Mouse (Mus musculus): ENCODE data around the gene Pxdn. TPM values are rescaled to one million over a fixed set of nuclear protein-coding genes. Genes with fewer than 3 reads are reported as not detected.

Gene Pxdn
- polyA plus RNA-seq, 1 experiment: 0.72 TPM

DNA sequence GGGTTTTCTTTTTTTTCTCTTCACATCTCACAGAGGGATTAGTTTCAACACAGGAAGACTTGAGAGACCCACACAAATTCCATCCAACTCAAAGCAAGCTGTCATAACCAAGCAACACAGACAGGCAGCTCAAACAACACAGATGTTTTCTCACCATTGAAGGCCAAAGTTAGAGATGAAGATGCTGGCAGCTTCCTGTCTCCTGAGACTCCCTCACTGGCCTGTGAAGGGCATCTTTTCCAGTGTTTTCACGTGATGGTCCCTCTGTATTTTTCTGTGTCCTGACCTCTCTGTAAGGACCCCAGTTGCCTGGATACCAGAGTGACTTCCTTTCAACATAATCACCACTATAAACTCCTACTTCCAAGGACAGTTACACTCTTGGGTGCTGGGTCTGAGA, 98.0 kb downstream of the Pxdn start:
- no peak overlapping the region for H3K4me3 ChIP-seq (ENCODE audit: insufficient read depth, low read length)
- H3K4me1 ChIP-seq (ENCODE audit: control insufficient read depth, insufficient read depth, low read length): no peaks in the 10 kb centered on the region
- no peak for TF ChIP-seq CTCF (IDR thresholded peaks at IDR 0.05; ENCODE audit: low read depth, low read length)
- TF ChIP-seq POLR2A (IDR thresholded peaks at IDR 0.05; ENCODE audit: borderline replicate concordance, low read depth, low read length): no peak
- H3K27ac ChIP-seq (ENCODE audit: insufficient read depth, low read depth, low read length): no peak overlapping the region

DNA sequence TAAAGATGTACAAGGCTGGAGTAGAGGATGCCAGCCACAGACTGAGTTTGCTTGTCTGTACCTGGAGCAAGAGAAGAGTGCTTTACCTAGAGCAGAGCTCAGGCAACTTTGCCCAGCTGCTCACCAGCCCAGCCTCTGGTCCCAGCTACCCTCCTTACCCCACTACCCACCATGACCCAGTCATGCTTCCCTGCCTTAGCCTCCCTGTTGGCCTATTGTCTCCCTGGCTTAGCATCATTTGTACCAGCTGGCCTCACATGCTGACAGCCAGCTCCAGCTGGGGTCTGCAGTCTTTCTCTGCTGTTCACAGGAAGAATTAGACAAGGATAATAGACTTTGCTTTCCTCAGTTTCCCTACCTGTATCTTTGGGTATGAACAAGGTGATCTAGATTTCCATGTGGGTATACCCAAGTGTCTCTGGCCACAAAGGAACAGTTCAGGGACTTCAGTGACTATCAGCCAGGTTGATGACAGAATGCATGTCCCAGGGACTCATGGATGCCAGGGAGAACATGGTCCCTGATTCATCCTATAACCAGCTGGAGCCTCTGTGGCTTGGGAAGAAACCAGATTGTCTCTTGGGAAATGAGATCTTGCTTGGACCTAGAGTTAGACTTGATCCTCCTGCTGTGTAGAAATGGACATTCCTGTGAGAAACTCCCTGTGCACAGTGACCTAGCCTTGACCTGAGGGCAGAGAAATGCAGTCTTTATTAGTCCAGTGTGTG, 98.6 kb downstream of the Pxdn start:
- TF ChIP-seq CTCF (IDR thresholded peaks at IDR 0.05; ENCODE audit: low read depth, low read length): no peak
- no peak for TF ChIP-seq POLR2A (IDR thresholded peaks at IDR 0.05; ENCODE audit: borderline replicate concordance, low read depth, low read length)
- H3K4me1 ChIP-seq (ENCODE audit: control insufficient read depth, insufficient read depth, low read length): no peaks in the 10 kb centered on the region
- H3K4me3 ChIP-seq (ENCODE audit: insufficient read depth, low read length): no peak overlapping the region
- no peak overlapping the region for H3K27ac ChIP-seq (ENCODE audit: insufficient read depth, low read depth, low read length)

- H3K27ac ChIP-seq (ENCODE audit: insufficient read depth, low read depth, low read length): no peak overlapping the region
- no peak overlapping the region for H3K4me3 ChIP-seq (ENCODE audit: insufficient read depth, low read length)
- no peaks in the 10 kb centered on the region for H3K4me1 ChIP-seq (ENCODE audit: control insufficient read depth, insufficient read depth, low read length)
- TF ChIP-seq CTCF (IDR thresholded peaks at IDR 0.05; ENCODE audit: low read depth, low read length) (no peak), POLR2A (IDR thresholded peaks at IDR 0.05; ENCODE audit: borderline replicate concordance, low read depth, low read length) (no peak)
These were observed 99.2 kb downstream of the Pxdn start for GRCm38 (mm10) chr12:30036569-30037055.

GRCm38 (mm10) chr12:30039565-30039964, 102.2 kb downstream of the Pxdn start:
- H3K4me3 ChIP-seq (ENCODE audit: insufficient read depth, low read length): no peak overlapping the region
- H3K27ac ChIP-seq (ENCODE audit: insufficient read depth, low read depth, low read length): no peak overlapping the region
- no peak for TF ChIP-seq POLR2A (IDR thresholded peaks at IDR 0.05; ENCODE audit: borderline replicate concordance, low read depth, low read length)
- TF ChIP-seq CTCF (IDR thresholded peaks at IDR 0.05; ENCODE audit: low read depth, low read length): no peak; the same call in 1 of the 2 replicates

DNA sequence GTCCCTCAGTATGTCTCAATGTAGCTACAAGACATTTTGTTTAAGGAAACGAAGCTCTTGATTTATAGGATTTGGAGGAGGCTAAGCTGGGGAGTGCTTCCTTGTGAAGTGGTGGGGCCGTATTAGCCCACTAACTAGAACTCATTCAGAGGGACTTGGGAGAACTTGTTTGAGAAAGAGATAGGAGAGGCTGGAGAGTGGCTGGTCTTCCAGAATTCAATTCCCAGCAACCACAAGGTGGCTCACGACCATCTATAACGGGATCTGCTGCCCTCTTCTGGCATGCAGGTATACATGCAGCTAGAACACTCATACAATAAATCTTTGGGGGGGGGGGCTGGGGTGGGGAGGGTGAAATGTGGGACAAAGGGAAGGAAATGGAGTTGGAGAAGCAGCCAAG, 102.7 kb downstream of the Pxdn start:
- Histone ChIP-seq H3K4me3 (ENCODE audit: insufficient read depth, low read length) (no peak overlapping the region), H3K4me1 (ENCODE audit: control insufficient read depth, insufficient read depth, low read length) (no peaks in the 10 kb centered on the region), H3K27ac (ENCODE audit: insufficient read depth, low read depth, low read length) (no peak overlapping the region)
- no peak for TF ChIP-seq POLR2A (IDR thresholded peaks at IDR 0.05; ENCODE audit: borderline replicate concordance, low read depth, low read length)
- peak; percentile 45 for TF ChIP-seq CTCF (IDR thresholded peaks at IDR 0.05; ENCODE audit: low read depth, low read length)

More at GRCm38 (mm10) chr12:30039565-30039964, 102.2 kb downstream of the Pxdn start:
- H3K4me1 ChIP-seq (ENCODE audit: control insufficient read depth, insufficient read depth, low read length): no peaks in the 10 kb centered on the region

DNA sequence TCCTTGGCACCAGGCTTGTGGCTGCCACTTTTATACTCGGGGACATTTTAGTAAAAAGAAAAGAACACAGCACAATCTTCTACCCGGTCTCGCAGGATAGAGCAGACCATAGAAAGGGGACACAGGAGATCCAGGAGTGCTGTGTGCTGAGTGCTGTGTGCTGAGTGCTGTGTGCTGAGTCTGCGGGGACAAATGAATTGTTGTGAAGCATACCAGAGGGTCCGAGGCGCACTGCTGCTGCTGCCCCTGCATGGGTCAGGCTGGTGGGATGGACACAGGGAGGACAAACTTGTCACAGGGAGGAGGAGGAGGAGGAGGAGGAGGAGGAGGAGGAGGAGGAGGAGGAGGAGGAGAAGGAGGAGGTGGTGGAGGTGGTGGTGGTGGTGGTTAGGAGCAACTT, 111.4 kb downstream of the Pxdn start:
- H3K4me3 ChIP-seq (ENCODE audit: insufficient read depth, low read length): no peak overlapping the region
- H3K27ac ChIP-seq (ENCODE audit: insufficient read depth, low read depth, low read length): no peak overlapping the region
- no peaks in the 10 kb centered on the region for H3K4me1 ChIP-seq (ENCODE audit: control insufficient read depth, insufficient read depth, low read length)
- TF ChIP-seq CTCF (IDR thresholded peaks at IDR 0.05; ENCODE audit: low read depth, low read length) (no peak), POLR2A (IDR thresholded peaks at IDR 0.05; ENCODE audit: borderline replicate concordance, low read depth, low read length) (no peak)

DNA sequence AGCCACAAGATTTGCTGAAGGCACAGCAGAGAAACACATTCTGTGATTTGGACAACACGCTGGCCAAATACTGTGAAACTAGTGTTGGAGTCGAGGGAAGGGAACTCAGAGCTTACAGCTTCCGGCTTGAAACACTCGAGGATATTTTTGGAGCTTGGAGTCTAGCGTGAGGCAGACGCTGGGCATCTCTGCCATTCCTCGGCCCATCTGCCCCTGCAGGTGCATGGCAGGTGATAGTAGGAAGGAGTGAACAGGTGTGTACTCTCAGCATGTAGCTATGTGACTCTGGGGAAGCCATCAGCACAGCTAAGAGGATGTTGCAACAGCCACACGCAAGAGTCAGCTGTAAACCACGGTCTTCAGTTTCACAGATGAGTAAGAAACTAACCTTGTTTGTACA, 112.4 kb downstream of the Pxdn start:
- Histone ChIP-seq H3K4me3 (ENCODE audit: insufficient read depth, low read length) (no peak overlapping the region), H3K4me1 (ENCODE audit: control insufficient read depth, insufficient read depth, low read length) (no peaks in the 10 kb centered on the region), H3K27ac (ENCODE audit: insufficient read depth, low read depth, low read length) (no peak overlapping the region)
- TF ChIP-seq POLR2A (IDR thresholded peaks at IDR 0.05; ENCODE audit: borderline replicate concordance, low read depth, low read length): no peak
- no peak for TF ChIP-seq CTCF (IDR thresholded peaks at IDR 0.05; ENCODE audit: low read depth, low read length)

DNA sequence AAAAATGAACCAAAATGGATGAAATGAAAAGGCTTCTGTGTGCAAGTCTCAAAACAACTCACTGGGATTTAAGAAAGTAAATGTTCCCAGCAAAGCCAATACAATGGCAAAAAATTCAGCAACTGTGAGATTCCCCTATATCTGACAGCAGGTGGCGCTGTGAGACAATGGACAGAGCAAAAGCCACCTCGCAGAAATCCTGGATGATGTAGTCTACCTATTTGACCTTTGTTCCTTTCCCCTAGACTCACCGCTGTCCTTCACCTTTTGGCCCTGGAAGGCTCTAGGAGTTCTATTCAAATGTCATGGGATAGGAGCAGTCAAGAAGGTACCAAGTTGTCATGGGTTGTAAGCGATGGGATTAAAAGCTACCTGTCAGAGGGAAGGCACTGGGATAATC, 112.8 kb downstream of the Pxdn start:
- Histone ChIP-seq H3K27ac (ENCODE audit: insufficient read depth, low read depth, low read length) (no peak overlapping the region), H3K4me1 (ENCODE audit: control insufficient read depth, insufficient read depth, low read length) (no peaks in the 10 kb centered on the region), H3K4me3 (ENCODE audit: insufficient read depth, low read length) (no peak overlapping the region)
- TF ChIP-seq CTCF (IDR thresholded peaks at IDR 0.05; ENCODE audit: low read depth, low read length): peak; percentile 12; the same call in 1 of the 2 replicates
- no peak for TF ChIP-seq POLR2A (IDR thresholded peaks at IDR 0.05; ENCODE audit: borderline replicate concordance, low read depth, low read length)

GRCm38 (mm10) chr12:30054761-30055540, 117.5 kb downstream of the Pxdn start:
- no peak overlapping the region for H3K4me3 ChIP-seq (ENCODE audit: insufficient read depth, low read length)
- H3K27ac ChIP-seq (ENCODE audit: insufficient read depth, low read depth, low read length): no peak overlapping the region
- TF ChIP-seq CTCF (IDR thresholded peaks at IDR 0.05; ENCODE audit: low read depth, low read length): no peak
- TF ChIP-seq POLR2A (IDR thresholded peaks at IDR 0.05; ENCODE audit: borderline replicate concordance, low read depth, low read length): no peak
- no peaks in the 10 kb centered on the region for H3K4me1 ChIP-seq (ENCODE audit: control insufficient read depth, insufficient read depth, low read length)

DNA sequence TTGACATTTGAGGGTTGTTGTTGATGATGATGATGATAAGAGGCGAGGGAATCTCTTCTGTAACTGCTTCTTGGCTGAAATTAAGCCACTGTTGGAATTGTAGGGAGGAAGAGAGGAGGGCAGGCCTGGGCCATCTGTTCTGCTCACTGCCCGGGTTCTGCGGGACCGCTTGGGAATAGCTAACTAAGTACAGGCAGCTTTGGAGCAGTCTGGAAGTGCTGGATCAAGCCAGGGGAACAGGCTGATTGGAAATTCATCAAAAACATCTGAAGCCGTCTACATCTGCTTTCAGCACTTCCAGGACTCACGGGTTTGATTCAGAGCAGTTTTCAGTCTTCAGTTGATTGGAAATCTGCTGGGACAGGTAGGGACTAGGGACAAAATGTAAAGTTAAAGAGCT, 120.6 kb downstream of the Pxdn start:
- H3K4me1 ChIP-seq (ENCODE audit: control insufficient read depth, insufficient read depth, low read length): no peaks in the 10 kb centered on the region
- H3K27ac ChIP-seq (ENCODE audit: insufficient read depth, low read depth, low read length): no peak overlapping the region
- TF ChIP-seq CTCF (IDR thresholded peaks at IDR 0.05; ENCODE audit: low read depth, low read length) (no peak), POLR2A (IDR thresholded peaks at IDR 0.05; ENCODE audit: borderline replicate concordance, low read depth, low read length) (no peak)
- H3K4me3 ChIP-seq (ENCODE audit: insufficient read depth, low read length): no peak overlapping the region
